Mouse (Mus musculus) limb, embryonic 11.5 days (tissue): ENCODE measurements around the gene Sema5a. TPM values are rescaled to one million over a fixed set of nuclear protein-coding genes. Genes with fewer than 3 reads are reported as not detected.

Experiments used
- ATAC-seq: fragments of 200-750 bp; cut with Nextera tagmentation; 2 replicates; pipeline ENCODE4 v1.8.0; 2017; ENCODE audit warnings: low read depth; ENCODE audit not compliant: insufficient number of reproducible peaks, low FRiP score, low TSS enrichment
- DNase-seq: peaks from one replicate; pipeline ENCODE4 v3.0.0-alpha.2; 2015; ENCODE audit warnings: low spot score
- H3K27ac ChIP-seq: fragments of 300-500 bp; sonication (generic); replicated peaks from 2 replicates; pipeline ENCODE4 v1.5.1; 2014; ENCODE audit warnings: low read depth, mild to moderate bottlenecking, low read length
- H3K27me3 ChIP-seq: fragments of 300-500 bp; sonication (generic); 2 replicates; pipeline ENCODE4 v1.6.1; 2014; ENCODE audit warnings: mild to moderate bottlenecking, low read length, mixed read lengths; ENCODE audit not compliant: control insufficient read depth, insufficient read depth
- H3K36me3 ChIP-seq: fragments of 300-500 bp; sonication (generic); 2 replicates; pipeline ENCODE4 v1.6.1; 2014; ENCODE audit warnings: mild to moderate bottlenecking, low read length, moderate library complexity, mixed read lengths; ENCODE audit not compliant: control insufficient read depth, insufficient read depth
- H3K4me1 ChIP-seq: fragments of 300-500 bp; sonication (generic); 2 replicates; pipeline ENCODE4 v1.6.1; 2014; ENCODE audit warnings: low read length, mixed read lengths; ENCODE audit not compliant: control insufficient read depth, insufficient read depth
- H3K4me2 ChIP-seq: fragments of 300-500 bp; sonication (generic); 2 replicates; pipeline ENCODE4 v1.6.1; 2014; ENCODE audit warnings: low read depth, mild to moderate bottlenecking, moderate library complexity; ENCODE audit not compliant: severe bottlenecking
- H3K4me3 ChIP-seq: fragments of 300-500 bp; sonication (generic); 2 replicates; pipeline ENCODE4 v1.5.1; 2014; ENCODE audit warnings: low read depth, low read length
- H3K9ac ChIP-seq: fragments of 300-500 bp; sonication (generic); 2 replicates; pipeline ENCODE4 v1.6.1; 2014; ENCODE audit warnings: mild to moderate bottlenecking, low read length
- H3K9me3 ChIP-seq: fragments of 300-500 bp; sonication (generic); 2 replicates; pipeline ENCODE4 v1.6.1; 2016; ENCODE audit warnings: low read length; ENCODE audit not compliant: control insufficient read depth
- WGBS: fragments of 180-500 bp; shearing (Covaris S2); extraction: QIAGEN DNeasy Blood & Tissue Kit; methylation state at CpG from one replicate; pipeline ENCODE4 v1.1.7; 2014; 5-methylcytosine and 5-hydroxymethylcytosine counted together
- polyA plus RNA-seq: library from polyadenylated mRNA; unstranded; fragments of >200 nt; fragmentation: Nextera tagmentation; extraction: Ambion mirVana; gene quantifications from 2 replicates; pipeline ENCODE4 v1.2.1, GENCODE M21; 2014

Gene Sema5a
- polyA plus RNA-seq, 1 experiment from 2014 or later, result 21.4 TPM

DNA sequence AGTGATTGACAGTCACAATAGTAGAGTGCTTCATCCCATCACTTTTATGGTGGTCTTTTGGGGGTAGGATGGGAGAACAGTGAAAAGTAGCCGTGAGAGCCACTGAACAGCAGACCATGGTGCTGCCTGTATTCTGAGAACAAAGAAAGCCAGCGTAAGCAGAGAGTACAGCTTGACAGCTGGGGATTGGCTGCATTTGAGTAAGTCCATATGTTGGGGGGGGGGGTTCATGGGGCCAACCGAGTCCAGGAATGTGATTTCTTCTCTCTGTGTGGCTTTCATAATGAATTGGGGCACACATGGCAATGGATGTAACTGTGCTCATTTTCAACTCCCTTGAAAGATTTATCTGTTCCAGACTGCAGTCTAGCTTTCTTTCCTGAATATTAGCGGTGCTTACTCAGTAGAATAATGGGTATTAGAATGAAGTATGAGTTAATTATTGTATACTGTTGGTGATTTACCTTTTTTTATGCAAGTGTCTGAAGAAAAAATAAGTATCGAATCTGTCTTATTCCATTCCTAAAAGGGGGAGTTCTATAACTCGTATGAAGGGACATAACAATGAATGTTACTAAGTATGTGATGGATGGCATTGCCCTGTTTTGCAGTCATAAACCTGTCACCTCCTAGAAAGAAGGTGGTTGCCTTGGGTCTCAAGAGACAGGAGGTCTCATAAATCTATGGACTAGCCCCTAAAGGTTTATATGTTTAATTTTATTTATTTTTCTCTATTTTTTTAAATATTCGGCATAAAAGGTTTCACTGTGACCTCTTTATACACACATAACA lies 203.1 kb downstream of the Sema5a start:
- DNase-seq, result peak; percentile 64
- WGBS, result 23% methylated on average over 7 of the region's 7 CpGs

GRCm38 (mm10) chr15:32459046-32459445 lies 214.4 kb downstream of the Sema5a start:
- Histone ChIP-seq H3K9me3 (no peaks in the 10 kb centered on the region), H3K9ac (no peak overlapping the region), H3K27ac (no peak overlapping the region), H3K4me1 (peaks cover 11% of the 10 kb centered on the region; the same call in 1 of the 2 replicates), H3K36me3 (no peaks in the 10 kb centered on the region), H3K27me3 (no peaks in the 10 kb centered on the region), H3K4me2 (no peak overlapping the region), H3K4me3 (no peak overlapping the region)
- WGBS, result 77% methylated on average over 2 of the region's 2 CpGs
- ATAC-seq (no peak), DNase-seq (no peak)

More for the DNA sequence above, 203.1 kb downstream of the Sema5a start:
- Histone ChIP-seq H3K27me3 (no peaks in the 10 kb centered on the region), H3K9ac (no peak overlapping the region), H3K4me3 (no peak overlapping the region), H3K9me3 (no peaks in the 10 kb centered on the region), H3K4me2 (no peak overlapping the region), H3K4me1 (no peaks in the 10 kb centered on the region; the same call in none of the 2 replicates), H3K36me3 (no peaks in the 10 kb centered on the region), H3K27ac (no peak overlapping the region)
- ATAC-seq, result peak; percentile 86

DNA sequence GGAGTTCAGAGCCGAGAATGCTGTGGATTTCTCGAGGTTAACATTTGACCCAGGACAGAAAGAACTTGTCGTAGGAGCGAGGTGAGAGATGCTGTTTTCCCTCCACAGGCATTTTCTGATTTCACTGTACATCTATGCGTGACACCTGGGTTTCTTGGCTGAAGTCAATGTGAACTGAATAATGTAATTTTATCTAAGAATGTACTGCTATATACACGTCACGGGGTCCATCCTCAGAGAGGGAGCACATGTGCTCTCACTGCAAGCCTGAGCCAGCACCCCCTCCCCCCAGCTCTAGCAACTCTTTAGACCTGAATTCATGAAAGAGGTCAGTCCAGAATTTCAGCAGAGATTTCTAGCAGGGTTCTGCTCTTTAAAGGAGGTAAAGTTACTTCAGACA lies 215.6 kb downstream of the Sema5a start:
- no peak overlapping the region for H3K4me2 ChIP-seq
- no peak overlapping the region for H3K27ac ChIP-seq
- no peaks in the 10 kb centered on the region for H3K36me3 ChIP-seq
- H3K4me3 ChIP-seq, result no peak overlapping the region
- H3K4me1 ChIP-seq, result peaks cover 11% of the 10 kb centered on the region; the same call in 1 of the 2 replicates
- DNase-seq, result no peak
- ATAC-seq, result no peak
- H3K9me3 ChIP-seq, result no peaks in the 10 kb centered on the region
- WGBS, result 51% methylated on average over 7 of the region's 7 CpGs
- H3K27me3 ChIP-seq, result no peaks in the 10 kb centered on the region
- no peak overlapping the region for H3K9ac ChIP-seq

- Histone ChIP-seq H3K4me2 (no peak overlapping the region), H3K4me3 (no peak overlapping the region), H3K9ac (no peak overlapping the region), H3K9me3 (no peaks in the 10 kb centered on the region), H3K4me1 (peaks cover 8% of the 10 kb centered on the region; the same call in 1 of the 2 replicates), H3K27me3 (no peaks in the 10 kb centered on the region), H3K27ac (no peak overlapping the region), H3K36me3 (no peaks in the 10 kb centered on the region)
- no peak for ATAC-seq
- peak; percentile 54 for DNase-seq
- 8% methylated on average over 6 of the region's 6 CpGs for WGBS
Observed at GRCm38 (mm10) chr15:32471480-32472050, 227.0 kb downstream of the Sema5a start.

DNA sequence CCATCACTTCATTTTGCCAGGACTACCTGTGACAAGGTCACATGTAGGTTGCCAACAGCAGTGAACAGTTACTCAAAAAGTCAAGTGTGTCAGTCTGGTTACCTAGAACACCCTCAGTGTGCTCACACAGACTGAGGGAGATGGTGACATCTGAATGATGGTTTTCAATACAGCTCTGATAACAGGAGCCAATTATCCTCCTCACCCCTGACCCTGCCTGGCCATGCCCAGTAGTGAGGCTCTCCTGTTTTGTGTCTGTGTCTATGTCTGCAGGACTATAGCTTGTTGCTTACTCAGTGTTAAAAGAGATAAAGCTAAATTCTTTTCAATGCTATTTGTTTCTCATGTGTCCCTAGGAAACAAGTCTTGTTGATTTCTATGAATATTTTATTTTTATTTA lies 236.1 kb downstream of the Sema5a start:
- Histone ChIP-seq H3K4me3 (no peak overlapping the region), H3K36me3 (no peaks in the 10 kb centered on the region), H3K9ac (no peak overlapping the region), H3K9me3 (no peaks in the 10 kb centered on the region), H3K4me2 (no peak overlapping the region), H3K27ac (no peak overlapping the region), H3K4me1 (no peaks in the 10 kb centered on the region), H3K27me3 (no peaks in the 10 kb centered on the region)
- ATAC-seq (no peak), DNase-seq (no peak)

DNA sequence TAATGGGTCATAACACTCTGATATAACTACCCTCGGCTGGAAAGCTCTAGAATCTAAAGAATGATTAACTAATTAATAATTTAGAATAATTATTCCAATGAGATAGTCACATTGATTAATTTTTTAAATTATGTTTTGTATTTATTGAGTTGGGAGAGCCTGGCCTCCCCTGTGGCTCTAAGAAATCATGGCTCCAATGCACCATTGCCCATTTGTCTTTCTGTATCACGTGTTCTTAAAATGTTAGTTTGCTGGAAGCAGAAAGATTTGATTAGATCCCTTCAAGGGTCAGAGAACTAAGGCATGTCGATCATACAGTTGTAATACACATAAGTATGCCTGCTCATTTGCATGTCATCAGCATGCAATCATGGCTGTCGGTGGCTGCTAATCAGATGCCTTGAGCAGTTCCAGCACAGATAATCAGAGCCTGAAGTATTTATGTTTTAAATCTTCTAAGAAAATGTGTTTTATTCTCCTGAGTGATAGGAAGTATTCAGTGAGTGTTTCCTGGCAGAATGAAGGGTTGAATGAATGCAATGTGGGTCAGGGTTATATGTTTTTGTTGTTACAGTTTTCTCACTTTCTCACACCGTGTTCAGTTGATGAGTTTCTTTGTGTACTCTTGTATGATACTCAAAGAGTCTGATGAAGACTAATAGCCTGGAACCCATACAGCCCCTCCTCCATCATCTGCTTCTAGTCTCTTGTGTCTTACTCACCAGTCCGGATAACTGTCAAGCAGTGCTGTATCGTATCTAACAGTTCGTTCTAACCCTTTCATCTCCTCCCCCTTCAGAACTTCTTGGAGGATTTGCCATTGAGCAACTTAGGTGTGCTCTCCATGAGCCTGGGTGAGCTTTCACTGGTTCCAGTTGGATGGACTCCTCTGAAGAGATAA lies 240.7 kb downstream of the Sema5a start:
- H3K27me3 ChIP-seq, result no peaks in the 10 kb centered on the region
- H3K9ac ChIP-seq, result no peak overlapping the region
- no peak overlapping the region for H3K27ac ChIP-seq
- 88% methylated on average over 8 of the region's 8 CpGs for WGBS
- no peak overlapping the region for H3K4me2 ChIP-seq
- no peaks in the 10 kb centered on the region for H3K9me3 ChIP-seq
- no peaks in the 10 kb centered on the region for H3K36me3 ChIP-seq
- no peak overlapping the region for H3K4me3 ChIP-seq
- DNase-seq, result no peak
- H3K4me1 ChIP-seq, result no peaks in the 10 kb centered on the region
- no peak for ATAC-seq

- DNase-seq, result no peak
- WGBS, result 78% methylated on average over 1 of the region's 1 CpGs
- H3K4me3 ChIP-seq, result no peak overlapping the region
Observed at GRCm38 (mm10) chr15:32487968-32488367, 243.4 kb downstream of the Sema5a start.

GRCm38 (mm10) chr15:32494219-32494618 lies 249.6 kb downstream of the Sema5a start:
- H3K9ac ChIP-seq, result no peak overlapping the region
- no peak for DNase-seq
- no peak for ATAC-seq
- H3K27ac ChIP-seq, result no peak overlapping the region
- 78% methylated on average over 5 of the region's 5 CpGs for WGBS
- H3K4me1 ChIP-seq, result no peaks in the 10 kb centered on the region
- H3K36me3 ChIP-seq, result no peaks in the 10 kb centered on the region
- no peaks in the 10 kb centered on the region for H3K27me3 ChIP-seq
- H3K4me3 ChIP-seq, result no peak overlapping the region
- no peaks in the 10 kb centered on the region for H3K9me3 ChIP-seq
- H3K4me2 ChIP-seq, result no peak overlapping the region

More at GRCm38 (mm10) chr15:32487968-32488367, 243.4 kb downstream of the Sema5a start:
- Histone ChIP-seq H3K9ac (no peak overlapping the region), H3K27me3 (no peaks in the 10 kb centered on the region), H3K4me2 (no peak overlapping the region), H3K9me3 (no peaks in the 10 kb centered on the region), H3K27ac (no peak overlapping the region), H3K36me3 (no peaks in the 10 kb centered on the region), H3K4me1 (no peaks in the 10 kb centered on the region)
- ATAC-seq, result no peak
